Mouse (Mus musculus) megakaryocyte, embryonic 14.5 days (primary cell): ENCODE data around the gene Ifi208.

Source experiments
- FLI1 ChIP-seq: IDR thresholded peaks from 2 replicates; pipeline ENCODE4 v1.6.1; 2012; ENCODE audit warnings: low read length, inconsistent platforms, mixed read lengths
- GATA1 ChIP-seq: IDR thresholded peaks from 3 replicates; pipeline ENCODE4 v1.6.1; 2012; ENCODE audit warnings: mixed read lengths, low read length, inconsistent platforms, borderline replicate concordance

- TF ChIP-seq GATA1, result no peak
- TF ChIP-seq FLI1, result no peak
Observed at GRCm38 (mm10) chr1:173733219-173733618, 59.7 kb downstream of the Ifi208 start.
